Mouse (Mus musculus) liver, adult 2 months (tissue): Measurements from ENCODE around the gene C2cd5.

Source experiments
- CTCF ChIP-seq: fragments of 200-500 bp; IDR thresholded peaks from 2 replicates; pipeline ENCODE4 v1.5.1; 2011; ENCODE audit warnings: low read depth, low read length, control low read depth
- POLR2A ChIP-seq: fragments of 200-500 bp; IDR thresholded peaks from 2 replicates; pipeline ENCODE4 v1.6.1; 2011; ENCODE audit warnings: low read length, control low read depth; ENCODE audit not compliant: insufficient read depth; ENCODE audit errors: extremely low read depth

- no peak for TF ChIP-seq CTCF
- TF ChIP-seq POLR2A: no peak
Measured at GRCm38 (mm10) chr6:143021756-143022155, 78.2 kb downstream of the C2cd5 start.
